Mouse (Mus musculus): ENCODE results near the gene Actn4.
"Not testable (repeated sequence)": the region's sequence is repeated elsewhere in the genome, so short reads cannot be mapped to it uniquely, and the experiment has no call there.

Gene Actn4

DNA sequence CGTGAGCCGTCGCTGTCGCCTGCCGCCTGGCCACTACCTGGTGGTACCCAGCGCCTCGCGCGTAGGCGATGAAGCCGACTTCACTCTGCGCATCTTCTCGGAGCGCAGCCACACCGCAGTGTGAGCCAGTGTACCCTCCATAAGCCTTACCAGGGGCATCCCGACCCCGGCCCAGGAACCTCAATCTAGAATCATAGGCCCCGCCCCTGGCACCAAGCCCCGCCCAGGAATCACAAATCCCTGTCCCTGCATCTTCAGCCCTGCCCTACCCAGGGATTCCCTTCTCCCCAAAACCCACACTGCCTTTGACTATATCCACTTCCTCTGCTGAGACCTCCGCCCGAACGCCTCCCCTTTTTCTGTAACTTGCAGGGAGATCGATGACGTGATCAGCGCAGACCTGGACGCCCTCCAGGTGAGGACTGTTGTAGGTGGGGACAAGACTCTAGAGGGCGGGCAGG, 73.4 kb downstream of the Actn4 start:
- no peak for DNase-seq (ENCODE audit: low spot score in 2 of 2)

DNA sequence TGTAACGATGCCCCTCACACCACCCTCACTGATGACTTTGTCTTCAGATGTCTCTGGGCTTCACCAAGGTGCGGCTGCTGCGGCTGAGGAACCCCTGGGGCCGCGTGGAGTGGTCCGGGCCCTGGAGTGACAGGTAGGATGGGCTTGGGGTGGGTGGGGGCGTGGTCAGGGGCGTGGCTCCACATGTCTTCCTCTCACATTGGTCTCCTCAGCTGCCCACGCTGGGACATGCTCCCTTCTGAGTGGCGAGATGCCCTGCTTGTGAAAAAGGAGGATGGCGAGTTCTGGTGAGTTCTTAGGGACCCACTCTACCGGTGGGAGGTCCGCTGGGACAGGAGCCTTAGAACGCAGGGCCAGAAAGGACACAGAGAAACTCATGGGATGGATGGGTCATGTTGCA, 75.7 kb downstream of the Actn4 start:
- no peak for DNase-seq (ENCODE audit: low spot score in 2 of 2)

DNA sequence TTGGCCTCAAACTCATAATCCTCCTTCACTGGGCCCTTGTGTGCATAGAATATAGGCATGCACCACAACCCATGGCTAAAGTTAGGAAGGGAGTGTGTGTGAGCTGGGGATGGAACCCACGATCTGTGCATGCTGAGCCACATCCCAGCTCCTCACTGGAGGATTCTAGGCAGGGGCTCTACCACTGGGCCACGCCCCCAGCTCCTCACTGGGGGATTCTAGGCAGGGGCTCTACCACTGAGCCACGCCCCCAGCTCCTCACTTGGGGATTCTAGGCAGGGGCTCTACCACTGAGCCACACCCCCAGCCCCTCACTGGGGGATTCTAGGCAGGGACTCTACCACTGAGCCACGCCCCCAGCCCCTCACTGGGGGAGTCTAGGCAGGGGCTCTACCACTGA, 78.4 kb downstream of the Actn4 start:
- DNase-seq (ENCODE audit: low spot score in 2 of 2): not testable (repeated sequence)

DNA sequence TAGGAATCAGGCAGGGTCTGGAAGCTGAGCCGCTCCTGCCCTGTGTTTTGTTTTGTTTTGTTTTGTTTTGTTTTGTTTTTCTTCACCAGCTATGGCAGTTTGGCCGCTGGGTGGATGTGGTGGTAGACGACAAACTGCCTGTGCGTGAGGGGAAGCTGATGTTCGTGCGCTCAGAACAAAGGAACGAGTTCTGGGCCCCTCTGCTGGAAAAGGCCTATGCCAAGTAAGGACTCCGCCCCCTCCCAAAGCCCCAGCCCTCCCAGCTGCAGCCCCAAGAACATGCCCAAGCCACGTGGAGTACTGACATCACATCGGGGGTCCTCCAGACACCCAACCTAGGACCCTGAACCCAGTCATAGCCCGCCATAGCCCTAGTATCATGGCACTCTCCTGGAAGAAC, 79.1 kb downstream of the Actn4 start:
- DNase-seq (ENCODE audit: low spot score in 2 of 2): no peak

DNA sequence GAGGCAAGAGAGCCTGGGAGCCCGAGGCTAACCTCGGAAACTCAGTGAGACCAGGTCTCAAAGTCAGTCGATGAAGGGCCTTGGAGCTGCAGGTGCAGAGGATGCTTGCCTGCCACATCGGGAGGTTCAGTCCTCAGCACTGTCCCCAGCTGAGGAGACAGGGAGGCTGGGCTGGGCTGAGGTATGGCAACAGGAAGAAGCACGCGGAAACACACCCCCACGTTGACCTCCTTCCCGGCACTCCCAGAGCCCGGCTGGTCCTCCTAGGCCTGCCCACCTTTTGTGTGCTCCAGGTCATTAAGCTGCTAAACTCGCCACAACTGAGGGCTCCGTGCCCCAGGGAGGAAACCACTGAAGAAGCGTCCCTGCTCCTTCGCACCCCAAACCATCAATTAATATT, 80.9 kb downstream of the Actn4 start, which contains the start of gene Capn12:
TSS of gene Capn12 (plus strand) at position 224 of the 400 bp plus-strand sequence.
- no peak for DNase-seq (ENCODE audit: low spot score in 2 of 2)

DNA sequence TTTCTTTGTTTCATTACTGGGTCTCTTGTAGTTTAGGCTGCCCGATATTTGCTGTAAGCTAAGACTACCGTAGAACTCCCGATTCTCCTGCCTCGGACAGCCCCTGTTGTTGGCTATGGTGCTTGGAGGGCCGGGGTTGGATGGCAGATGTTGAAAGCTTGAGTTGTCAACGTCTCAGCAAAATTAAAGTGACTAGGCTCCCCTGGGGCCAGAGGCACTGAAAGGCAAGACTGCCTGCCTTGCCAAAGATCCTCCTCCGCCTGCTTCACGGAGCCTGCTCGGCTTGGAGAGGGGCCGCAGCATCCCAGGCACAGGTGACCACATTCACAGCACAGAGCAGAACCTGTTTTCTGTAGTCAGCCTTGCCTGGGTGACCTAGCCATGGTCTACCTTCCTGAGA, 81.6 kb downstream of the Actn4 start:
- DNase-seq (ENCODE audit: low spot score in 2 of 2): no peak

DNA sequence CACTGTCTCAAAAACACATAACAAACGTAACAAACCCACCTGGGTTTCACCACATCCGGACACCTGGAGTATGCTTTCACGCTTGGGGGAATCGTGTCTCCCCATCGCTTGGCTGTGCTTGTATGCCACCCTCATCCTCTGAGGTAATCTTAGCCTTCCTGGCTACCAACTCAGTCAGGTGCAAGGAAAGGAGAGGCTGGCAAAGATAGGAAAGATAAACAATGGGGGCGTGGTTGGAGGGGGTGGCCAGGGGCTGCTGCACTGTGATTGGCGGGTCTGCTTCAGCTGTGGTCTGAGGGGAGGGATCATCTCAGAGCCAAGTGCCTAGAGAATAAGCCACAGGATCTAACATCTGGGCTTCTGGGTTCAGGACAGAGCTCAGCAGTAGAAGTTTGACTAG, 82.5 kb downstream of the Actn4 start:
- DNase-seq (ENCODE audit: low spot score in 2 of 2): no peak

DNA sequence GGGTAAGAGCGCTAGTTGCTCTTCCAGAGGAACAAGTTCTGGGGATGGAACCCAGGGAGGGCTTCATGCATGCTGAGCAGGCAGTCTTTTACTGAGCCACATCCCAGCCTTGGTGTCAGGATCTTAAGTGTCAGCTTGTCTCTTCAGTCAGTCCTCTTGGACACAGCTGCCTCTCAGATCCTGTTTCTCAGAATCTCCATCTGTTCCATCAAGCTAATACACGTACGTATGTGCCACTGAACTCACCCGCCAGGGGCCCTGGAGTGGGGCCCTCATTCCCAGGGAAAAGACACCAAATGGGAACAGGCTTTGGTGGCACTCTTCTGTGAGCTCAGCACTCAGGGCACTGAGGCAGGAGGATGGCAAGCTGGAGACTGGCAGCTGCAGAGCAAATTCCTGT, 84.3 kb downstream of the Actn4 start:
- no peak for DNase-seq (ENCODE audit: low spot score in 2 of 2)

DNA sequence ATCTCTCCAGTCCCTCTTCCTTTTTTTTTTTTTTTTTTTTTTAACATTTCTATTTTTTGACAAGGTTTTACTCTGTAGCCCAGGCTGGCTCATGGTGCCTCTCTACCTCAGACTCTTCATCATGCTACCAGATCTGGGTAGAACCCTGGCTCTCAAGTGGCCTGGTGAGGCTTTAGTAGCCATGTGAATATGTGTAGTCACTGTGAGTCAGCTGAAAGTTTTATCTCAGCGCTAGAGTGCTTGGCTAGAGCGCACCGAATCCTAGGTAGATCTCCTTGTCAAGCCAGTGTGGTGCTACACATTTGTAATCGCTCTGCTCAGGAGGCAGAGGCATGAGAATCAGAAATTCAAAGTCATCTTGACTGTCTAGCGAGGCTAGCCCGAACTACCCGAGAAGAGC, 85.0 kb downstream of the Actn4 start:
- DNase-seq (ENCODE audit: low spot score in 2 of 2): no peak

DNA sequence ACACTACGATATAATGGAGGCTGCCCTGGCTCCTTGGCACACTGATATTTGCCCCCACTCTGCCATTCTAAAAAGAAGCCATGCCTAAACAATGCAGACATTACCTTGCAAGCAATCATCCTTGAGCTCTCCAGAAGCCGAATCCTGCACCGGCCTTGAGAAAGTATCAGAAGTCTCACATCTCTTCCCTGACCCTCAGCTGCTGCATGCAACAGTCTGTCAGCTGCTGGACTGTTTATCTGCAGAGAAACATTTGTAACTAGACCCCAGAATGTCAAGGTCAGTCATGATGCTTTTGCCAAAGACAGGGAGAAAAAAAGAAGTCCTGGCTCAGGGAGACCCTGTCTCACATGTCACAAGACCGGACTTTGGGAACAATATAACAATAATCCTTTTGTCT, 86.0 kb downstream of the Actn4 start:
- no peak for DNase-seq (ENCODE audit: low spot score in 2 of 2)

DNA sequence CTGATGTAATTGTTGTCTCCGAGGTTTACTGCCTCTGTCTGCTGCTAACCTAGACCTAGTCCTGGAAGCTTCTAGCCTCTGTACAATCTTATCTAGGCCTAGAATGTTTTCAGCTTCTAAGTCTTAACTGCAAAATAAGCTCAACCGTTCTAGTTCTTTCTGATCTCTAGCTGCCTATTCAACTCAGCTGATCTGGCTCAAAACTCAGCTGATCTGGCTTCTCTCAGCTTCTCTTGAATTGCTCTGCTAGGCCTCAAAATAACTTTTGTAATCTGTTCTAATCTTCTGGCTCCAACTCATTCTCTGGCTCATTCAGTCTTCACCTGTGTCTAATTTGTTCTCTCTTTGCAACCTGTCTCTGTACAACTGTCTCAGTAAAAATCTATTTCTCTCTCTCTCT, 87.6 kb downstream of the Actn4 start:
- no peak for DNase-seq (ENCODE audit: low spot score in 2 of 2)

DNA sequence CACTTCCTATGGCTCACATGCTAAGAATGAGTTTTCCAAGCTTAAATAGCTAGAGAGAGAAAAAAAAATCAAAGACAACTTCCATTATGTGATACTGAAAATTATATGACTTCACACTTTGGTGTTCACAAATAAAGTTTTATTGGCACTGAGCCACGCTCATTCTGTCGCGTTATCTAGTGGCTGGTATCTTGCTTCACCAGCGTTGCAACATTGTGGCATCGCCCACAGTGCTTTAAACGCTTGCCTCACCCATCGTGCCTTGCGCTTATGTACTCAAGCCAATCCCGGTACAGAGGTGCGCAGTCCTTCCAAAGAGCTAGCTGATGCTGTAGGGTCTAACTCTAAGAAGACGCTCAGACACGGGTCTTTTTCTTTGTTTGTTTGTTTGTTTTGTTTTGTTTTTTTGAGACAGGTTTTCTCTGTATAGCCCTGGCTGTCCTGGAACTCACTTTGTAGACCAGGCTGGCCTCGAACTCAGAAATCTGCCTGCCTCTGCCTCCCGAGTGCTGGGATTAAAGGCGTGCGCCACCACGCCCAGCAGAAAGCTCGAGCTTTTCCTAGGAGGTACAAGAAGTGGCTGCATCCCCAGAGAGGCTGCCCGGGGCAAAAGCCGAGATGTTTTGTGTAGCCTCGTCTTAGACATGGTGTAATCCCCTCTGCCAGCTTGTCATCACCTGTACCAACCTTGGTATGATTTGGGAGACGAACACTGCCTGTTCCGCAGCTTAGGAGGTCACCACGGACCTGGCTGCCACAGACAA, 91.1 kb downstream of the Actn4 start:
- no peak for DNase-seq (ENCODE audit: low spot score in 2 of 2)

DNA sequence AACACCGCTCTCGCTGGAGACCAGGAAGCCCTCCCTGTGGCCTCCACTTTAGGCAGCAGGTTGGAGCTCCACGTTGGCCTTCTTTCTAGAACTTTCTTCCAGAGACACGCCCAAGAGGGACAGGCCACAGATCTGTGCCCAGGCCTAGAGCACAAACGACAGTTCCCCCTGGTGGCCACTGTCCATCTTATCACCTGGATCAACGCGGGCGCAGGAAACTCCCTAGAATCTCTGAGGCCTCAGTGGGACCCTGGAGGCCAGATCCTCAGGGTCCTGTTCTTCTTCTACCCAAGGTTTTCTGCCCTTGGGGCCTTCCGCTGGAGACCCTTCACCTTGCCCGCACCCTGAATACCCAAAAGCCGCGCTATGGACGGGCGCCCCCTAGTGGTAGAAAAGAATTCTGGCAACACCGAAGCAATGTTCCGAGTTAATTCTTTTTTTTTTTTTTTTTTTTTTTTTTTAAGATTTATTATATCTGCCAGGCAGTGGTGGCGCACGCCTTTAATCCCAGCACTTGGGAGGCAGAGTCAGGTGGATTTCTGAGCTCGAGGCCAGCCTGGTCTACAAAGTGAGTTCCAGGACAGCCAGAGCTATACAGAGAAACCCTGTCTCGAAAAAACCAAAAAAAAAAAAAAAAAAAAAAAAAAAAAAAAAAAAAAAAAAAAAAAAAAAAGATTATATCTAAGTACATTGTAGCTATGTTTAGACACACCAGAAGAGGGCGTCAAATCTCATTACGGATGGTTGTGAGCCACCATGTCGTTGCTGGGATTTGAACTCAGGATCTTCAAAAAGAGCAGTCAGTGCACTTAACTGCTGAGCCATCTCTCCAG, 94.4 kb downstream of the Actn4 start:
- peak; percentile 56 to 64 for DNase-seq (ENCODE audit: low spot score in 2 of 2)

DNA sequence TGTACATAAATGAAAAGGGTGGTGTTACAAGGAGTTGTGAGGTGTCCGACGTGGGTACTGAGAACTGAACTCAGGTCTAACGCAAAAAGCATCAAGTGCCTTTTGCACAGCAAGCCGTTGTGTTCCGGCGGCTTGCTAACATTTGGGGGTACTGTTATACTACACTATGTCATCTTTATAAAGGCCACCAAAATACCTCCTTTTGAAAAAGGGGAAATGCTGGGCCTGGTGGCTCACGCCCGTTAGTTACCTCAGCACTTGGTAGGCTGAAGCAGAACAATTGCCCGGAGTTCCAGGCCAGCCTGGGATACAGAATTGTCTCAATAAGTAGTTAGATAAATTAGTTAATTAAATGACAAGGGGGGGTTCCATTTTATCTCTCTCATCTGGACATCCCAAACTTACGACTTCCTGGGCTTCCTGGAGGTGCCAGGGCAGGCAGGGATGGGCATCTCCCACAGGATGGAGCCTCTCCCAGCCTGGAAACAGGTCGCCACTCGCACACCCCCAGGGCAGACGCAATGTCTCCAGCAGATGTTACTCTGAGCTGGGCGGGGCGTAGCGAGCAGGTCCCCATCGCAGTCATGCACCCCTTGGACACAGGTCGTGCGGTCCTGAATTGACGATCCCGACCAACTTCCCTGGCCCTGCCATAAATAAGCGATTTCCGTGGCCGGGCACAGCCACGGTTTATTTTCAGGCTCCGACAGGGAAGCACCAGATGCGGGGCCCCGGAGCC, 95.2 kb downstream of the Actn4 start:
- no peak for DNase-seq (ENCODE audit: low spot score in 2 of 2)

DNA sequence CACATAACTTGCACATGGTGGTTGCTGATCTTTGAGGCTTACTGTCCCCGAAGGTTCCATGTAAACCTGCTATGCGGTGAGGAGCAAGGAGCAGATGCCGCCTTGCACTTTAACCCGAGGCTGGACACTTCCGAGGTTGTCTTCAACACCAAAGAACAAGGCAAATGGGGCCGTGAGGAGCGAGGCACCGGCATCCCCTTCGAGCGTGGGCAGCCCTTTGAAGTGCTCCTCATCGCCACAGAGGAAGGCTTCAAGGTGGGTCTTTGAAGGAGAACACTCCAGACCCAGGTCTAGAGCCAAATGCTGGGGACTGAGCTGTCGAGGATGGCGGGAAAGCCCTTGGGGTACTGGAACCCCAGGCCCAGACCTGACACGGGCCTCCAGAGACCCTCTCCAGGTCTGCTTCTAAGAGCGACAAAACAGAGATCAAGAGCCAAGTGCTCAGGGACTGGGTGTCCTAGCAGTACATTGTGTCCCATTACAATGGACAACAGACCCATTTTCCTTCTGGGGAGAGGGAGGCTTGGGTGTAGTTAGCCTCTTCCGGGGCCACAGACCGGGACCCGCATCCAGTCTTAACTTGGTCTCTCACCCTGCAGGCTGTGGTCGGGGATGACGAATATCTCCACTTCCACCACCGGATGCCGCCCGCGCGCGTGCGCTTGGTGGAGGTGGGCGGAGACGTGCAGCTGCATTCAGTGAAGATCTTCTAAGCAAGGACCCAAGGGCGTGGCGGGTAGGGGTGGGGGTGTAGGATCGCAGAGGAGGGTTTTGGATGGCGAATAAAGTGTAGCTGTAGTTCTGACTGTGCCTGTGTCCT, 96.4 kb downstream of the Actn4 start:
- peak; percentile 68 to 78 for DNase-seq (ENCODE audit: low spot score in 2 of 2)

DNA sequence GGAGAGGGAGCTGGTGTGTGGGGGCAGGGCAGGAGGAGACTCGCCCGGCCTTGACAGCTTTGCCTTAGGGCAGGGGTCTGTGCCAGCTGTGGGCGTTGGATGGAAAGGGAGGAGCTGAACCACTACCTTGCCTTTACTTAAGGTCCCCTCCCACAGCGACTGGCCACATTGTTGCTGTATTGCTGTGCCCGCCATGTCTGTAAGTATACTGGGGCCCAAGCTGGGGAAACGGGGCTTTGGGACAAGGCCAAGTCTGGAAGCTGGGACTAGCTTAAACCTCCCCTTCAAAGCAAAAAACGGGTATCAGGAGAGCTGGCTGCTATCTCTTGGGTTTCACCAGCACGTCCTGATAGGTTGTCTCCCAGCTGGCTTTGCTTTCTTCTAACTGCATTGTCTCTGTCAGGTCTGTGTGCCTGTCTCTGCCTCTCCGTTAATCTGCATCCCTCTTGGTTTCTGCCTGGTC, 97.8 kb downstream of the Actn4 start:
- no peak for DNase-seq (ENCODE audit: low spot score in 2 of 2)

DNA sequence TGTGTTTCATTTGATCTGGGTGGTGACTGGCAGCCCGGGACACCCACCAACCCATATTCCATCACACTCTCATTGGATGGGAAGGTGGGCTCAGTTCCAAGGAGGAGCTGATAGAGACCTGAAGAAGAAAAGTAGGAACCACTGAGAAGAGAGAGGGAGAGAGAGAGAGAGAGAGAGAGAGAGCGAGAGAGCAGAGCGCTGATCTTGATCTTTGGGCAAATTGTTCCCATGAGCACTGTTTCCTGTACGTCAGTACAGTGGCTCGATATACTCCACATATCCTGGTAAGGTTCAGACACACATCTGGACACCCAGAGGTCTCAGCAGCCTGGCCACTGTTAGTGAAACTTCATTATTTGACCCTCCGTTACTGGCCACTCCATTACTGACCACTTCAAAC, 98.6 kb downstream of the Actn4 start, which contains the start of gene Lgals7:
TSS of gene Lgals7 (plus strand) at position 314 of the 400 bp plus-strand sequence.
- DNase-seq (ENCODE audit: low spot score in 2 of 2): no peak

DNA sequence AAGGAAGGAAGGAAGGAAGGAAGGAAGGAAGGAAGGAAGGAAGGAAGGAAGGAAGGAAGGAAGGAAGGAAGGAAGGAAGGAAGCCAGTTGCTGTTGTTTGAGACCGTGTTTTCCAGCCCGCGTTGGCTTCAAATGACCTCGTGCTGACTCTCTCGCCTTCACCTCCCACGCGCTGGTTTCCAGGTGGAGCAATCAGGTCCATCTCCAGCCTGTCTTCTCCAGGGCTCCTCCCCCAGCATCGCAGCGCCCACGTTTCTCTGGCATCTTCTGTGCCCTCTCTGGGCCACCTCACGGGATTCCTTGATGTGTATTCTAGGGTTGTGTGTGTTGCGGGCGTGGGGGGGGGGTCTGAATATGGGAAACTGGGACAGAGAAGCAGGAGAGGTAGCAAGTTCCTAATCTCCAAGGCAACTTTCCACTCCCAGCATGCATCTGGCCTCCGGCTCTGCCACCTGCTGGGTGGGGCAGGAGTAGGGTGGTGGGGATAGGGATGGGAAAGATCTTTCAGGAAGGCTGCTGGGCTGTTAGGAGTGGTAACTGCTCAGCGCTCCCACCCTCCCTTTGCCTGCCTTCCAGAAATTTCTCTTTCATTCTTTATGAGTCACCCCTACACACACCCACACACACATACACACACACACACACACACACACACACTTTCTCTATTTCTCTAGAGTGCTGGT, 99.2 kb downstream of the Actn4 start:
- no peak for DNase-seq (ENCODE audit: low spot score in 2 of 2)

DNA sequence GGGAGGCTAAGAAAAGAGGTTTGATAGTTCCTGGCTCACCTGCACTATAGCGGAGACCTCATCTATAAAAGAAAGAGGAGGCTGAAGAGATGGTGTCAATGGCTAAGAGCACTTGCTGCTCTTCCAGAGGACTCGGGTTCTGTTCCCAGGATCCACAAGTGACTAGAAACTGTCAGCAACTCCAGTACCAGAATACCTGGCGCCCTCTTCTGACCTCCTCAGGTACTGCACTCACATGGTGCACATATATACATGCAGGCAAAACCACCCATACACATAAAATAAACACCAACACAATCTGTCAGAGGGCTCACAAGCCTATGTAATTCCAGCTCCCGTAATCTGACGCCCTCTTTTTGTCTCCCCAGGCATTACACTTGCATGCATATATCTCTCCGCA, 101.2 kb downstream of the Actn4 start:
- DNase-seq (ENCODE audit: low spot score in 2 of 2): no peak

DNA sequence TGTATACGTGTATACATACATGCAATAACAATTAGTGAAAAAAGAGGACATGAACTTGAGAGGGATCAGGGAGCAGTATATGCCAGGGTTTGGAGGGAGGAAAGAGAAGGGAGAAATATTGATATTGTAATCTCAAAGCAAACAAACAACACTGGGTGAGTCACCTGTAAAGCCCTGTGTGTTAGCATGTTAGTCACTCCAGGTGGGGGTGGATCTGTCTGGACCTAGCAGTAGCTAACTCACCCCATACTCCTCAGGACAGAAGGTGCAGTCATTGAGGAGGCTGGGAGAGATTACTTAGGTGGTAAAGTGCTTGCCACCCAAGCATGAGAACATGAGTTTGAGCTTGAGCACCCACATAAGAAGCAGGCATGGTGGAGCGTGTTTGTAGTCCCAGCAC, 102.2 kb downstream of the Actn4 start:
- DNase-seq (ENCODE audit: low spot score in 2 of 2): no peak

DNA sequence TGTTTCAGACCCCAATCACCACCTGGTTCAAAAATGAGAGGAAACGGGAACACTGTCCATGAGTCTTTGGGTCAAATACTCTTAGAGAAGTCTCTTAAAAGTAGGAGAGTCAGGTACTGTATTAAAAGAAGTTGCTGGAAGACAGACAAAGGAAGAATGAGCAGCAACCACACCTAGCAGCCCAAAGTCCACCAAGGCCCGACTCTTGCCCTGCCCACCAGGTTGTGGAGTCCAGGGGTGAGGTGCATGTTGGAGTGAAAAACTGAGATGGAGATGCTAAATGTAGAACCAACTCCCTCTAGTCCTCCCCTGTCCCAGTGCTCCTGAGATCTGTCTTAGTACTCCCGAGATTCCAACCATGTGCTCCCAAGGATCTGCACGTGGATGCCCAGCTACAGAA, 111.5 kb downstream of the Actn4 start:
- no peak for DNase-seq (ENCODE audit: low spot score in 2 of 2)
